Mouse (Mus musculus): ENCODE results near the gene Arhgap19. TPM values are rescaled to one million over a fixed set of nuclear protein-coding genes. Genes with fewer than 3 reads are reported as not detected.

Gene Arhgap19
- total RNA-seq, 2 experiments from 2014 or later: 3.2 to 3.8 TPM

GRCm38 (mm10) chr19:41800986-41801741 lies 683 bp downstream of the Arhgap19 start:
- DNase-seq (ENCODE audit: low spot score in 2 of 2): no peak

GRCm38 (mm10) chr19:41800451-41800850 lies 1.4 kb downstream of the Arhgap19 start:
- DNase-seq (ENCODE audit: low spot score in 2 of 2): no peak

GRCm38 (mm10) chr19:41797536-41797935 lies 4.3 kb downstream of the Arhgap19 start:
- no peak for DNase-seq (ENCODE audit: low spot score in 2 of 2)

- no peak for DNase-seq (ENCODE audit: low spot score in 2 of 2)
Measured at GRCm38 (mm10) chr19:41796789-41797327, 5.0 kb downstream of the Arhgap19 start.

GRCm38 (mm10) chr19:41796148-41796760 lies 5.6 kb downstream of the Arhgap19 start:
- DNase-seq (ENCODE audit: low spot score in 2 of 2): no peak

DNA sequence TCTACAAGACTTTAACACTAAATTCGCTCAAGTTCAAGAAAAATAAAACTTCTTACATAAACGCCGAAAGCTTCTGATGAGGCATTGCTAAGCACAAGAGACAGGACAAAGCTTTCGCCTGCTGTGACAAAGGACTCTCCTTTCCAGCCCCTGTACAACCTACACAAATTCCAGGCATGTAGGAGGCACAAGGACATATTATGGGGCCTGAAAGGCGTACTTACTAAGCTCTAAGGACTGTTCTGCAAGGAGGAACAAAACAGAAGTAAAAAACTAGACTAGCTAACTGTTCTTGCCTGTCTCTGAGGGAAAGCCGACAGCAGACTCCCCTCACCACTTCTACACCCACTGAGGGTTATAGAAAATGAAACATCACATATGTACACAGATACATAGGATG lies 6.9 kb downstream of the Arhgap19 start:
- DNase-seq (ENCODE audit: low spot score in 2 of 2): no peak

GRCm38 (mm10) chr19:41794017-41794416 lies 7.8 kb downstream of the Arhgap19 start:
- DNase-seq (ENCODE audit: low spot score in 2 of 2): no peak

GRCm38 (mm10) chr19:41792934-41793486 lies 8.8 kb downstream of the Arhgap19 start:
- DNase-seq (ENCODE audit: low spot score in 2 of 2): no peak

DNA sequence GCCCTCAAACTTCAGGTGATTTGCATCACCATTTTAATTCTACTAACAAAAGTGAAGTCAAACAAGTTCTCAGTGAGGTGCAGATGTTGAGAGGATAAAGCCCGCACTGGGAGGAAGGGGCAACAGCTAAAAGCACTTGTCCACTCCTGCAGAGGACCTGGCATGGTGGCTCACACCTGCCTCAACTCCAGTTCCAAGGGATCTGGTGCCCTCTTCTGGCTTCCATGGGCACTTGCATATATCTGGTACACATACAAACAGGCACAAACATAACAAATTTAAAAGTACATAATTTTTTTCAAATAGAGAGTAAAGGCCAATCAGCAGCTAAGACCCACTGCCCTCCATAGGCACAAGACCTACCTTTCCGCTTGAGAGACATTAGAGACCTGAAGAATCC lies 10.5 kb downstream of the Arhgap19 start:
- DNase-seq (ENCODE audit: low spot score in 2 of 2): no peak

- no peak for DNase-seq (ENCODE audit: low spot score in 2 of 2)
Measured at GRCm38 (mm10) chr19:41789110-41789961, 12.5 kb downstream of the Arhgap19 start.

GRCm38 (mm10) chr19:41786896-41787295 lies 15.0 kb downstream of the Arhgap19 start:
- no peak for DNase-seq (ENCODE audit: low spot score in 2 of 2)

DNA sequence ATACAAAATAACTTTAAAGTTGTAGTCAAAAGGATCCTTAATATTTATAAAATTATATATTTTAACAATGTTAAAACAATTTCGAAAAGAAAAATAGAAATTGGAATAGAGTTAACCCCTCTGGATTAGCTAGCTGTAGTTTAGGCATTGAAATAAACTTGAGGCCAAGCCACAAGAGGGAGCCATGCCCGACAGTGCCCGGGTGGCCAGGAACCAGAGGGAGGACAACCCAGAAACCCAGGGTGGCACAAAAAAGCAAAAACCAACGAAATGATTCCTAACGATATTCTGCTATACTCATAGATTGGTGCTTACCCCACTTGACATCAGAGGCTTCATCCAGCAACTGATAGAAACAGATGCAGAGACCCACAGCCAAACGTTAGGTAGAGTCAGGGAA lies 24.3 kb downstream of the Arhgap19 start:
- DNase-seq (ENCODE audit: low spot score in 2 of 2): no peak

DNA sequence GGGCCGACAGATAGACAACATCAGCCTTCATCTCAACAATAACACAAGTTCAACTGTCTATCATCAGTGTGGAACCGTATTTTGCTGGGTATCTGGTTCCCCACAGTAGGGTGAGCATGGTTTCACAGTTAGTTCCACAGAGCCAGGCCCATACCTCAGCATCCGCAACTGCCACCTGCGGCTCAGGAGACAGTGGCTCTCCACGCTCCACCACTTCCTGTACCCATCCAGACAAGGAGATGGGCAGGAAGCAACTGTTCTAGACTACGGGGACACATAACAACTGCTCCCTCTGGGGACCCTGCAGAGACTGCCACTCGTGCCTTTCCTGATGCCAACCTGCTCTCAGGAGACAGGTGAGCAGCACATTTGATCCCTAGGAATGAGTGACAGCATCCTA lies 33.1 kb downstream of the Arhgap19 start:
- DNase-seq (ENCODE audit: low spot score in 2 of 2): no peak

DNA sequence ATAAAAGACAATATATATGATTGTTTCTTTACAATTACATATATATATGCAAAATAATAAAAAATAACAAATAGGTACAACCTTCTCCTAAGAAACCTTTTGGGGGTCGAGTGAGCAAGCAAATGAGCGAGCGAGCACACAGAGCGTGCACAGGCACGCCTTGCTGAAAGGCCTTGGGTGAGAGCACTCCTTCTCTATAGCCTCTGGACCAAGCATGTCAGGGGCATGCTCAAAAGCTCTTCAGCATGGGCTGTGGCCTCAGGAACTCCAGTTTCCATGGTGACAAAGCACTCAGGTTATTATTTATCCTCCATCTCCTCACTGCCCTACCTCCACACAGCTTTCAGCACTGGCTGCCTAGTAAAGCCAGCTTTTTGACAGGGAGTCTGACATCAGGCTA lies 35.2 kb downstream of the Arhgap19 start:
- DNase-seq (ENCODE audit: low spot score in 2 of 2): no peak

DNA sequence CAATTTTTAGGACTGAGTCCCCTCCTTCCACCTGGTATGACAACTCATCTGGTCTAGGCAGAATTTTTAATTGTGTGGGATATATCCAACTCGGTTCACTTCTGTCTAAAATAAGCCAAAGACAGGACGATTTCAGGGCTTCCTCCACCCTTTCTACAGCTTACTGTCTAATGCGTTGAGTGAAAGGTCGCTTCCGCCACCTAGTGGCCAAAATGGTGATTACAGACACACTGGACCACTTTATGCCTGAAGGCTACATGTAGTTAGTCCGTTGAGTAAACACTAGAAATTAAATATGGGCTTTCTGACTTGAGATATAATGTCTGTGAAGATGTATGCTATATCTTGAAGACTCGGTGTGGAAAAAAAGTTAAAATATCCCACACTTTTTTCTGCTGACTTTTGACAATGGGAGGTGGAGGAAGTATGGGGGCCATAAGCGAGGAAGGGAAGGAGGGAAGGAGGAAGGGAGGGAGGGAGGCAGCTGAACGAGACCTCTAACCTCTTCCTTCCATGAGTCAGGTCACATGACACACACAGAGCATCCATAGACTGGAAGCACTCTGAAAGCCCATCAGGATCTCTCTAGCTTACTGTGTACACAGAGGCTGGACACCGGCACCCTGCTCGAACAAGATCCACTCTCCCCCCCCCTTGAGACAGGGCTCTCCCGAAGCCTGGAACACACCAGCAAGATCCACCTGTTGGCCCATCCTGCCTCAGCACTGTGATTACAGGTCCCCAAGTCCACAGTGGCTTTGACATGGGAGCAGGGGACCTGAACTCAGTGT lies 37.8 kb downstream of the Arhgap19 start:
- peak; percentile 91 to 96 for DNase-seq (ENCODE audit: low spot score in 2 of 2)

DNA sequence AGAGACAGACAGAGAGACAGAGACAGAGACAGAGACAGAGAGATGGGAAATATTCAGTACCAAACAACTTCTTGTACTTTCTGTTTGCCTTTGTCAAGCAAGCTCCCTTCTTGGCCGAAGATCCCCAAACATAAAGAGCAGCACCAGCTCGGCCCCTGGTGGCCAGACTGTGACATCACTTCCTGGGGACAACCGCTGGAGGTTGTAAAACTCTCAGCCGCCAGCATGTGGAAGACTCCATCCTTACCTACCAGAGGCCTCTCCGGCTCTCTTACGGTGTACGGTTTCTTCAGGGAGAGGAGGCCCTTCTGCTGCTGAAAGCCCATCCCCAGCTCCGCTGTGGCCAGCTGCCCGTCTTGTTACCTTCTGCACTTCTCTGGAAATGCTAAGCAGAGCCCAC lies 40.3 kb downstream of the Arhgap19 start:
- no peak for DNase-seq (ENCODE audit: low spot score in 2 of 2)

- no peak for DNase-seq (ENCODE audit: low spot score in 2 of 2)
Measured at GRCm38 (mm10) chr19:41759765-41760164, 42.1 kb downstream of the Arhgap19 start.

DNA sequence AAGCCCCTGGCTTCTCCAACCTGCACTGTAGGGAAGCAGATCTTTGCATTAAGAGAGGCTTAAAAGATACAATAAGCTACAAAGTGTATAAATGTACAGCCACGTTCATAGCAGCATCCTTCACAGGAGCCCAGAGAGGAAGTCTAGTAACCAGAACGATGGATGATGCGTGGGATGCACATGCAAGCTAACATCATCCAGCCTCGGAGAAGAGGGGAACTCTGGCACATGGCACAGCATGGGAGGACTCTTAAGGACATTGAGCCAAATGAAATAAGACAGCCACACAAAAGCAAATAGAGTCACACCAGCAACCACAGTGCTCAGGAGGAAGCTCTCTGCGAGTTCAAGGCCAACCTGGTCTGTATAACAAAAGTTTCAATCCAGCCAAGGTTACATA lies 42.6 kb downstream of the Arhgap19 start:
- DNase-seq (ENCODE audit: low spot score in 2 of 2): peak in 1 of 2 experiments; percentile 28

- no peak for DNase-seq (ENCODE audit: low spot score in 2 of 2)
Measured at GRCm38 (mm10) chr19:41754760-41755159, 47.1 kb downstream of the Arhgap19 start.

- no peak for DNase-seq (ENCODE audit: low spot score in 2 of 2)
Measured at GRCm38 (mm10) chr19:41751906-41752305, 49.9 kb downstream of the Arhgap19 start.

GRCm38 (mm10) chr19:41747436-41747835 lies 54.4 kb downstream of the Arhgap19 start:
- DNase-seq (ENCODE audit: low spot score in 2 of 2): no peak

Measured in left cerebral cortex, adult 18-20 months (tissue).